Mouse (Mus musculus) C3H10T1/2 (cell line): ENCODE data around the gene Zfp420. TPM values are rescaled to one million over a fixed set of nuclear protein-coding genes. Genes with fewer than 3 reads are reported as not detected.

Source experiments
- polyA plus RNA-seq, 2 experiments: library from polyadenylated mRNA; unstranded; fragments of >200 nt; fragmentation: generic; extraction: Trizol; gene quantifications; one replicate each; pipeline ENCODE4 v1.2.1; 2012; ENCODE audit warnings: missing spikeins in 2 of 2

Gene Zfp420
- polyA plus RNA-seq = under 1 TPM; 0.25 to 0.98 TPM

DNA sequence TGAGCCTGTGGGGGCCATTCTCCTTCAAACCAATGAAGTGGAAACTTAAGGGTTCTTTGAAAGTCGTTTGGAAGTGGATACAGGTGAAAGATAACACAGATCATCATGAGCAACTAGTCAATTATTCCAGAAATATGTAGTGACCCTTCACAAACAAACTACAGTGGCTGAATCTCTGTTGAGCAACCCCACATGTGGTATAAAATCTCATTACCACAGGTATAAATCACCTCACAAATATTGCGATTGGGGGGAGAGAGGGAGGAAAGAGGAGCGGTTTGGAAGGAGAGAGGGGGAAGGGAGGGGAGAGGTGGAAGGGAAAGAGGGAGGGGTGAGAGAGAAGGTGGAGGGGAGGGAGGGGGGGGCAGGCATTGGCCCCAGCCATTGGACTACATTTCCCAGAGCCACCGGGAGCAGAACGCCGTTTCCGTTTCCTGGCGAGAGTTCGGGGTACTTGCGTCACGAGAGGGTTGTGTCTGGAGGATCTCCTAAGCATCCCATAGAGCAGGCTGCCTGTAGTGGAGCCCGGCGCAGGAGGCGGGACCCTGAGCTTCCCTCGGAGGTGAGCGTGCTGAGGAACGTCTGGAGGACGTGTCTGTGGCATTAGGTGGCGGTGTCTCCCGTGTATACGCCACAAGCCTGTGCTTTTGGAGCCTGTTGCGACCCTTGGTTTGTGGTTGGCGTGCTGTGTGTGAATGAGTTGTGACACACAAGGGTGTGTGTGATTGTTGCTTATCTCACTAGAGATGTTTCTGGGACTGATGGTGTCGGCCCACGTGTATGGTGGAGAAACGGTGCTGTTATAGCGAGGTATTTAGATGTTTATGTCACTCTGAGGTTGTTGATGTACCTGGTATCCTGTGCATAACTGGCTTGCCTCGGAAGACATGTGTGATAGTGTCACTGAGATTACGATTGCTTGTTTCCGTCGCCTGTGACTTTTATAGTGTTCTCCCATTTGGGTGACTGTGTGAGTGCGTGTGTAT, at the start of gene Zfp420:
Gene Zfp420 (plus strand): TSS at position 448 of the 986 bp plus-strand sequence.

DNA sequence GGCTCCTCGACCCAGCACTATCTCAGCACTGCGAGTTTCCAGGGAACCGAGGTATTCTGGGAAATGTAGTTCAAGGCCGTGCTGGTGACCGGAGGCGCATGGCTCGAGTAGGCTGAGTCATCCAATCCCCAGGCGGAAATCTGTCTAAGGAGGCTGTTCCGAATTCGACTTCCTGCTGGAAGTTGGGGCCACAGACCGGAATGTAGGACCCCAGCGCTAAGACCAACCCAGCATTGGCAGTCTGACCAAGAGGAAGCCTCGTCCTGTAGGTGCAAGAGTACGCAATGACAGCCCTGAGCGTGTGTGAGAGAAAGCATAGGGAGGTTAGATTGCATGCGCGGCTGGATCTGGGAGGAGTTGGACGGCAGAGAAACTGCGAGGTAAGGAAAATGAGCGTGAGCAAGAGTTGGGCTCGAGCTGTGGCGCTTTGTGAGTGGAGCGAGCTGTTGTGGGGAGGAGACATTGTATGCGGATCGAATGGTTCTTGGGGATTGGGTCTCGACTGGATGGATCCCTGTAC, 43.8 kb upstream of the Zfp420 start, which contains the start of gene Zfp790:
Gene Zfp790 (plus strand): TSS at position 205 of the 520 bp plus-strand sequence.

DNA sequence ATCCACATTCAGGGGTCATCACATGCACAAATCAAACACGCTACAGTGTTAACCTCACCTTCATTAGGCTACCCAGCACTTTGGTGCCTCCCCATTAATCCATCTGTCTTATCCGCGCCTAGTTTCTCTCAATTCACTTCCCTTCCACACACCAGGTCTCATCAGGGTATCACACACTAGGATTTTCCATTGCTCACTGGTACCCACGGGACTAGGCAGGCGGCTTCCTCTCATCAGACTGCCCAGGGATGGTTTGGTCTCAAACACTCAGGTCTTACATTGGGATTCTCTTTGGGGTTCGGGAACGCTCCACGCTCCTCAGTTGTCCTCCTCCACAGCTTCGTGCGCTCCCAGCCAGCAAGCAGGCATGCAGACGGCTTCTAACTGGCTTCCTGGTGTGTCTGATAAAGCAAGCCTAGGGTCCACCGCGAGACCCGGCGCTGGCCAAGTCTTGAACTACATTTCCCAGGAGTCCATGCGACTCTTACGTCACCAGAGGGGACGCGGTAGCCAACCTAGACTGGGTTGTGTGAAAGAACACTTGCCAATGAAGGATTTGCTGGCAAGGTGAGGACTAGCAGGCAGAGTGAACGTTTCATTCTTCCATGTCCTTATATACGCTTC, 6.4 kb upstream of the Zfp420 start, which contains the start of gene Zfp940:
Gene Zfp940 (minus strand): TSS at position 451 of the 624 bp plus-strand sequence.

DNA sequence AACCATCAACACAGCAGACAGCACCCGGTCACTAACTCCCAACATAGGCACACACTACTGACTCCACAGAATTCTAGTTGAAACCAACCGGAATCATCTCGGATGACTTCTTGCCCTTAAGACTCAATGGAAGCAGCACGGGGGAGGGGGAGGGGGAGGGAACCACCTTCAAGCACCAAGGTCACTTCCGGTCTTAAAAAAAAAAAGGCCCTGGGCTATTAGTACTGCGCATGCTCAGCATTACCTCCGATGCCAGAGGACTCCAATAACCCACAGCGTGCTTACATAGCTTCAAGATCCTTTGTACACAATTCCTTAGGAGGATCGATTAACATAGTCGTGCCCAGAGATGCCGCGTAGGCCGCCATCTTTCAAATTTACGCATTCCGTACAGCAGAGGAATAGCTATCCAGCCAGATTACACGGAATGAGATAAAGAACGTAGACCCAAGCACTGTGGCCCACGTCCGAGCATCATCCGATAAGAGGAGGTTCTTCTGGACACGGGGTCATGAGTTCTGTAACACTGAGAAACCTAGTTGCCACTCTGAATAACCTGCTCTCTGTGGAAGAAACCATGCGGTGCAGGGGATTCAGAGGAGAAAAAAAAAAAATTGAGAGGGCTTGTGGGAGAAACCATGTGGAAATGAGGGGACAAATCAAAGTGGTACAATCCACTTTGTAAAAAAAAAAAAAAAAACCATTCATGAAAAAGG, 46.3 kb downstream of the Zfp420 start, which contains the start of gene Zfp27:
Gene Zfp27 (minus strand): TSS at position 607 of the 716 bp plus-strand sequence.

DNA sequence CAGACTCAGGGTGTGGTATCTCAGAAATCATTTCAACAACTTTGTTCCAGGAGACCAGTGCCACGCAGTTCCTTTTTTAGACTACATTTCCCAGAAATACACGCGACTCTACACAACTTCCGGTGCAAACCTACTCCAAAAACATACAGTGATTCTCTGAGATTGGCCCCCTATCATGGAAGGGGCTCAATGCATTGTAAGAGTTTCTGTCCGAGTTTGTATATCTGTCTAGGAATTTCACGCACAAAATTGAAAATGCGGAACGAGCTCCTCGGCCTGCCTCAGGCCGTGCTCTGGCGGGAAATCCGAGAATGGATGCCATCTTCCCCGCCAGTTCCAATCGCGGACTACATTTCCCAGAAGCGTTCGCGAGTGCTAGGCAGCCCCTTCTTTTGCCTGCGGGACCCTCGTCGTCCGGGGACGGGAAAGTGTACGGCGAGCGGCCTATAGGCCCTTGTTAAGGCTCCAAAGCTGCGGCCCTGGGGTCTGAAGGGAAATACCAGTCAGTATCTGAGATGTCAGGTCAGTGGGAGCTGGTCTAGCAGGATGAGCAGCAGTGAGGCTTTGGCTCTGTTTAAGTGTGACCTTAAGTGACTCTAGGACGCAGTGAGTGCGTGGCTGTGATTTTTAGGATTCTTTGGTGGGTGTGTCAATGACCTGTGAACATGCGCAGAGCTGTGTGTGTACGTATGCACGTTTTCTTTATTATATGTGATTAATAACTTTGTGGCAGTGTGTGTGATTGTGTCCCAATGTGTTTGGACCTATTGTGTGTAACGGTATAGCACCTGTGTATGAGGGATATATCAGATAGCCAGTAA, 48.6 kb downstream of the Zfp420 start, which contains the start of gene Zfp383:
Gene Zfp383 (plus strand): TSS at position 94 of the 821 bp plus-strand sequence.

Other genes with a start within 250 kb of the Zfp420 start
- gene Catsperg2, start 132.9 kb upstream of the Zfp420 start, polyA plus RNA-seq = not detected
- 1 to 10 TPM in 1 of 2 experiments, under 1 TPM in 1; 0.34 to 2.9 TPM for gene Zfp84, start 91.4 kb upstream of the Zfp420 start, polyA plus RNA-seq
- 1 to 10 TPM; 1.7 to 5.5 TPM for gene Zfp30, start 76.0 kb upstream of the Zfp420 start, polyA plus RNA-seq
- 1 to 10 TPM in 1 of 2 experiments, under 1 TPM in 1; 0.14 to 3.0 TPM for gene Zfp790, start 43.9 kb upstream of the Zfp420 start, polyA plus RNA-seq
- 1 to 10 TPM in 1 of 2 experiments, under 1 TPM in 1; 0.09 to 1.4 TPM for gene Zfp940, start 6.3 kb upstream of the Zfp420 start, polyA plus RNA-seq
- gene Zfp27, start 46.6 kb downstream of the Zfp420 start, polyA plus RNA-seq = 1 to 10 TPM in 1 of 2 experiments, under 1 TPM in 1; 0.23 to 5.7 TPM
- gene Zfp383, start 48.2 kb downstream of the Zfp420 start, polyA plus RNA-seq = 1 to 10 TPM in 1 of 2 experiments, under 1 TPM in 1; 0.11 to 3.4 TPM
- 1 to 10 TPM in 1 of 2 experiments, under 1 TPM in 1; 0.29 to 2.7 TPM for gene Zfp74, start 94.1 kb downstream of the Zfp420 start, polyA plus RNA-seq
- 1 to 10 TPM in 1 of 2 experiments, under 1 TPM in 1; 0.22 to 2.1 TPM for gene Zfp568, start 124.0 kb downstream of the Zfp420 start, polyA plus RNA-seq
- gene Zfp14, start 191.4 kb downstream of the Zfp420 start, polyA plus RNA-seq = 1 to 10 TPM in 1 of 2 experiments, under 1 TPM in 1; 0.07 to 2.3 TPM
- 1 to 10 TPM in 1 of 2 experiments, under 1 TPM in 1; 0.41 to 2.9 TPM for gene Zfp82, start 212.9 kb downstream of the Zfp420 start, polyA plus RNA-seq
- under 1 TPM; 0.02 to 0.77 TPM for gene Gm26920, start 230.4 kb downstream of the Zfp420 start, polyA plus RNA-seq
- 1 to 10 TPM in 1 of 2 experiments, under 1 TPM in 1; 0.22 to 4.5 TPM for gene Zfp566, start 230.5 kb downstream of the Zfp420 start, polyA plus RNA-seq
- 10 to 100 TPM in 1 of 2 experiments, under 1 TPM in 1; 0.92 to 11.2 TPM for gene Zfp260, start 234.8 kb downstream of the Zfp420 start, polyA plus RNA-seq